Mouse (Mus musculus) neural tube, embryonic 11.5 days (tissue): Measurements from ENCODE around the gene Map3k12. TPM values are rescaled to one million over a fixed set of nuclear protein-coding genes. Genes with fewer than 3 reads are reported as not detected.

Experiments used
- ATAC-seq: fragments of 200-750 bp; cut with Nextera tagmentation; 2 replicates; pipeline ENCODE4 v1.8.0; 2017; ENCODE audit warnings: moderate number of reproducible peaks, mild to moderate bottlenecking, moderate TSS enrichment, moderate library complexity; ENCODE audit not compliant: insufficient read depth, low FRiP score, low TSS enrichment
- DNase-seq: peaks from one replicate; pipeline ENCODE4 v3.0.0-alpha.2; 2015; ENCODE audit warnings: low spot score
- H3K27ac ChIP-seq: fragments of 300-500 bp; sonication (generic); 2 replicates; pipeline ENCODE4 v1.5.1; 2014; ENCODE audit warnings: low read depth, mild to moderate bottlenecking, low read length
- H3K27me3 ChIP-seq: fragments of 300-500 bp; sonication (generic); 2 replicates; pipeline ENCODE4 v1.6.1; 2014; ENCODE audit warnings: mild to moderate bottlenecking, low read length, mixed read lengths; ENCODE audit not compliant: control insufficient read depth, insufficient read depth
- H3K36me3 ChIP-seq: fragments of 300-500 bp; sonication (generic); 2 replicates; pipeline ENCODE4 v1.6.1; 2014; ENCODE audit warnings: mild to moderate bottlenecking, low read length, moderate library complexity, mixed read lengths; ENCODE audit not compliant: control insufficient read depth, insufficient read depth
- H3K4me1 ChIP-seq: fragments of 300-500 bp; sonication (generic); 2 replicates; pipeline ENCODE4 v1.6.1; 2014; ENCODE audit warnings: low read length, mixed read lengths; ENCODE audit not compliant: control insufficient read depth, insufficient read depth
- H3K4me2 ChIP-seq: fragments of 300-500 bp; sonication (generic); 2 replicates; pipeline ENCODE4 v1.6.1; 2014; ENCODE audit warnings: low read depth, mild to moderate bottlenecking, moderate library complexity
- H3K4me3 ChIP-seq: fragments of 300-500 bp; sonication (generic); 2 replicates; pipeline ENCODE4 v1.5.1; 2014; ENCODE audit warnings: low read depth, low read length
- H3K9ac ChIP-seq: fragments of 300-500 bp; sonication (generic); 2 replicates; pipeline ENCODE4 v1.6.1; 2014; ENCODE audit warnings: mild to moderate bottlenecking, low read length
- H3K9me3 ChIP-seq: fragments of 300-500 bp; sonication (generic); 2 replicates; pipeline ENCODE4 v1.6.1; 2016; ENCODE audit warnings: low read length; ENCODE audit not compliant: control insufficient read depth
- WGBS: fragments of 180-500 bp; shearing (Covaris S2); extraction: QIAGEN DNeasy Blood & Tissue Kit; methylation state at CpG from one replicate; pipeline ENCODE4 v1.1.7; 2014; 5-methylcytosine and 5-hydroxymethylcytosine counted together
- polyA plus RNA-seq: library from polyadenylated mRNA; unstranded; fragments of >200 nt; fragmentation: Nextera tagmentation; extraction: Ambion mirVana; gene quantifications from 2 replicates; pipeline ENCODE4 v1.2.1, GENCODE M21; 2014

The Map3k12 gene
- 24.8 and 26.1 TPM in 2 replicates for polyA plus RNA-seq

GRCm38 (mm10) chr15:102516728-102517404 lies at the start of gene Map3k12:
Gene Map3k12 (minus strand): TSS chr15:102517064.
- Histone ChIP-seq H3K4me2 (peak within 1 kb of the TSS; percentile 78), H3K9me3 (no peaks in the 10 kb centered on the region), H3K4me1 (peaks cover 30% of the 10 kb centered on the region), H3K27ac (peak within 1 kb of the TSS; percentile 64), H3K4me3 (peak within 1 kb of the TSS; percentile 58), H3K27me3 (no peaks in the 10 kb centered on the region), H3K9ac (peak within 1 kb of the TSS; percentile 75), H3K36me3 (no peaks in the 10 kb centered on the region; the same call in 1 of the 2 replicates)
- DNase-seq (peak; percentile 81), ATAC-seq (peak; percentile 20; the same call in 1 of the 2 replicates)
- under 1% methylated on average over 39 of the region's 43 CpGs for WGBS

- H3K4me1 ChIP-seq = no peaks in the 10 kb centered on the region
- H3K9me3 ChIP-seq = no peaks in the 10 kb centered on the region
- H3K4me3 ChIP-seq = no peak overlapping the region
- 82% methylated on average over 5 of the region's 5 CpGs for WGBS
- H3K27me3 ChIP-seq = no peaks in the 10 kb centered on the region
- no peak overlapping the region for H3K9ac ChIP-seq
- no peak overlapping the region for H3K4me2 ChIP-seq
- no peak overlapping the region for H3K27ac ChIP-seq
- ATAC-seq (no peak), DNase-seq (no peak)
- H3K36me3 ChIP-seq = no peaks in the 10 kb centered on the region; the same call in 1 of the 2 replicates
Measured at GRCm38 (mm10) chr15:102563681-102564080, 46.8 kb upstream of the Map3k12 start.

GRCm38 (mm10) chr15:102563061-102563460 lies 46.2 kb upstream of the Map3k12 start:
- no peak for DNase-seq
- WGBS = 83% methylated on average over 3 of the region's 3 CpGs
- no peak overlapping the region for H3K9ac ChIP-seq
- H3K36me3 ChIP-seq = no peaks in the 10 kb centered on the region; the same call in 1 of the 2 replicates
- H3K27me3 ChIP-seq = no peaks in the 10 kb centered on the region
- H3K4me3 ChIP-seq = no peak overlapping the region
- H3K9me3 ChIP-seq = no peaks in the 10 kb centered on the region
- H3K4me1 ChIP-seq = no peaks in the 10 kb centered on the region
- ATAC-seq = no peak
- H3K27ac ChIP-seq = no peak overlapping the region
- H3K4me2 ChIP-seq = no peak overlapping the region

GRCm38 (mm10) chr15:102562491-102562890 lies 45.6 kb upstream of the Map3k12 start:
- Histone ChIP-seq H3K27ac (no peak overlapping the region), H3K36me3 (no peaks in the 10 kb centered on the region; the same call in 1 of the 2 replicates), H3K9me3 (no peaks in the 10 kb centered on the region), H3K4me3 (no peak overlapping the region), H3K27me3 (no peaks in the 10 kb centered on the region), H3K9ac (no peak overlapping the region), H3K4me1 (no peaks in the 10 kb centered on the region), H3K4me2 (no peak overlapping the region)
- 96% methylated on average over 1 of the region's 1 CpGs for WGBS
- DNase-seq (no peak), ATAC-seq (no peak)

- no peaks in the 10 kb centered on the region for H3K27me3 ChIP-seq
- DNase-seq (no peak), ATAC-seq (no peak)
- no peaks in the 10 kb centered on the region for H3K4me1 ChIP-seq
- H3K4me2 ChIP-seq = no peak overlapping the region
- H3K27ac ChIP-seq = no peak overlapping the region
- peaks cover 7% of the 10 kb centered on the region; the same call in 1 of the 2 replicates for H3K36me3 ChIP-seq
- H3K4me3 ChIP-seq = no peak overlapping the region
- no peak overlapping the region for H3K9ac ChIP-seq
- H3K9me3 ChIP-seq = no peaks in the 10 kb centered on the region
Measured at GRCm38 (mm10) chr15:102557580-102557979, 40.7 kb upstream of the Map3k12 start.

- Histone ChIP-seq H3K4me2 (no peak overlapping the region), H3K4me1 (no peaks in the 10 kb centered on the region), H3K27me3 (no peaks in the 10 kb centered on the region), H3K27ac (no peak overlapping the region), H3K9me3 (no peaks in the 10 kb centered on the region), H3K9ac (no peak overlapping the region), H3K36me3 (peaks cover 7% of the 10 kb centered on the region; the same call in 1 of the 2 replicates), H3K4me3 (no peak overlapping the region)
- 96% methylated on average over 1 of the region's 1 CpGs for WGBS
- ATAC-seq = no peak
- DNase-seq = no peak
Measured at GRCm38 (mm10) chr15:102555581-102555980, 38.7 kb upstream of the Map3k12 start.

GRCm38 (mm10) chr15:102552599-102552998 lies 35.7 kb upstream of the Map3k12 start:
- H3K4me1 ChIP-seq = no peaks in the 10 kb centered on the region
- H3K9me3 ChIP-seq = no peaks in the 10 kb centered on the region
- no peak overlapping the region for H3K27ac ChIP-seq
- DNase-seq = no peak
- WGBS = 95% methylated on average over 5 of the region's 5 CpGs
- no peak overlapping the region for H3K4me3 ChIP-seq
- H3K36me3 ChIP-seq = peaks cover 7% of the 10 kb centered on the region; the same call in 1 of the 2 replicates
- ATAC-seq = no peak
- no peak overlapping the region for H3K4me2 ChIP-seq
- H3K27me3 ChIP-seq = no peaks in the 10 kb centered on the region
- H3K9ac ChIP-seq = no peak overlapping the region

- Histone ChIP-seq H3K27me3 (no peaks in the 10 kb centered on the region), H3K4me3 (no peak overlapping the region), H3K27ac (no peak overlapping the region), H3K4me2 (no peak overlapping the region), H3K9me3 (no peaks in the 10 kb centered on the region), H3K4me1 (no peaks in the 10 kb centered on the region), H3K9ac (no peak overlapping the region), H3K36me3 (peaks cover 3% of the 10 kb centered on the region; the same call in 1 of the 2 replicates)
- WGBS = 91% methylated on average over 3 of the region's 3 CpGs
- ATAC-seq (no peak), DNase-seq (no peak)
Measured at GRCm38 (mm10) chr15:102547478-102547877, 30.6 kb upstream of the Map3k12 start.
